In genomic region chr4:117360713-117361557, GRCm38 (mm10) we compare ENCODE assay signal across 9 mouse cellular contexts.
DNase-seq lines count a peak whose midpoint lies in the region; ATAC-seq lines count a peak whose summit lies in the region.
"Had no signal": no experiment of that assay in that cellular context is flagged by ENCODE, and none has a peak within 500 bp of the region (broad histone marks: within the 10 kb centered on the region; RNA-seq: fewer than 3 reads in every experiment).

No protein-coding gene starts in this region.

- 0 out of 2 replicates have a peak, but pooled peaks cover 11% of the 10 kb centered on the region for H3K27me3 ChIP-seq in forebrain, embryonic 14.5 days (replicated peaks; ENCODE audit: control insufficient read depth, insufficient read depth, low read length)
- H3K27me3 ChIP-seq in midbrain, embryonic 14.5 days (ENCODE audit: control insufficient read depth, insufficient read depth, low read length): peaks cover 55% of the 10 kb centered on the region

- H3K27ac ChIP-seq in forebrain, embryonic 14.5 days (ENCODE audit: low read depth, low read length): no peak overlapping the region; the same call in 1 of the 2 replicates
- no peak overlapping the region for H3K27ac ChIP-seq in midbrain, embryonic 14.5 days (replicated peaks; ENCODE audit: low read depth, low read length)

- peak; percentile 36 for DNase-seq in kidney, postnatal 10 days
- no peak for DNase-seq in kidney, adult 8-10 months
- peak; percentile 82 for DNase-seq in R1 (ENCODE audit: low read depth, low spot score)
- DNase-seq in forebrain, embryonic 14.5 days (ENCODE audit: low spot score): peak; percentile 70
- DNase-seq in midbrain, embryonic 14.5 days: peak; percentile 42
- DNase-seq in embryo, embryonic 11 days: no peak
- DNase-seq in spleen, postnatal 4 days (ENCODE audit: low spot score in 2 of 2): no peak
- no peak for DNase-seq in urinary bladder, postnatal 25 days (ENCODE audit: low spot score)

- WGBS in forebrain, embryonic 14.5 days: 32% methylated on average over 16 of the region's 16 CpGs
- WGBS in midbrain, embryonic 14.5 days: 24% methylated on average over 16 of the region's 16 CpGs

- no peaks in the 10 kb centered on the region for H3K9me3 ChIP-seq in forebrain, embryonic 14.5 days (replicated peaks; ENCODE audit: control insufficient read depth, low read length)
- H3K9me3 ChIP-seq in midbrain, embryonic 14.5 days (ENCODE audit: control insufficient read depth, low read length): no peaks in the 10 kb centered on the region

- peak; percentile 77 for ATAC-seq in forebrain, embryonic 14.5 days
- 0 out of 2 replicates have a peak, but pooled peaks have one; percentile 17 for ATAC-seq in midbrain, embryonic 14.5 days (ENCODE audit: low FRiP score, low TSS enrichment)

- no peak overlapping the region for H3K4me3 ChIP-seq in forebrain, embryonic 14.5 days (ENCODE audit: low read depth, low read length)
- no peak overlapping the region for H3K4me3 ChIP-seq in midbrain, embryonic 14.5 days (replicated peaks; ENCODE audit: low read depth, low read length)

- H3K9ac ChIP-seq in forebrain, embryonic 14.5 days (ENCODE audit: low read length): no peak overlapping the region
- no peak overlapping the region for H3K9ac ChIP-seq in midbrain, embryonic 14.5 days (replicated peaks; ENCODE audit: low read length)

- H3K4me1 ChIP-seq in forebrain, embryonic 14.5 days (ENCODE audit: control insufficient read depth, insufficient read depth, low read length): peaks cover 16% of the 10 kb centered on the region
- peaks cover 20% of the 10 kb centered on the region for H3K4me1 ChIP-seq in midbrain, embryonic 14.5 days (ENCODE audit: control insufficient read depth, insufficient read depth, low read length)

- no peak overlapping the region for H3K4me2 ChIP-seq in forebrain, embryonic 14.5 days (ENCODE audit: low read length)
- no peak overlapping the region for H3K4me2 ChIP-seq in midbrain, embryonic 14.5 days (ENCODE audit: low read length)
- H3K4me2 ChIP-seq: heart, embryonic 11.5 days had no signal

- H3K36me3 ChIP-seq in forebrain, embryonic 14.5 days (ENCODE audit: control insufficient read depth, insufficient read depth, low read length): no peaks in the 10 kb centered on the region
- H3K36me3 ChIP-seq in midbrain, embryonic 14.5 days (ENCODE audit: control insufficient read depth, insufficient read depth, low read length): no peaks in the 10 kb centered on the region

Comparison
In these comparisons a context has a peak if more than half of its experiments do, and no peak if none do; other contexts are left out.
1. DNase-seq: peak in kidney, postnatal 10 days (single experiment), R1 (single experiment), forebrain, embryonic 14.5 days (single experiment) and midbrain, embryonic 14.5 days (single experiment); none in kidney, adult 8-10 months (0 of 2), embryo, embryonic 11 days (single experiment), spleen, postnatal 4 days (0 of 2) and urinary bladder, postnatal 25 days (single experiment).